Mouse (Mus musculus): Measurements from ENCODE around the gene Apobec3.
"Not testable (repeated sequence)": the region's sequence is repeated elsewhere in the genome, so short reads cannot be mapped to it uniquely, and the experiment has no call there.

Apobec3 gene

DNA sequence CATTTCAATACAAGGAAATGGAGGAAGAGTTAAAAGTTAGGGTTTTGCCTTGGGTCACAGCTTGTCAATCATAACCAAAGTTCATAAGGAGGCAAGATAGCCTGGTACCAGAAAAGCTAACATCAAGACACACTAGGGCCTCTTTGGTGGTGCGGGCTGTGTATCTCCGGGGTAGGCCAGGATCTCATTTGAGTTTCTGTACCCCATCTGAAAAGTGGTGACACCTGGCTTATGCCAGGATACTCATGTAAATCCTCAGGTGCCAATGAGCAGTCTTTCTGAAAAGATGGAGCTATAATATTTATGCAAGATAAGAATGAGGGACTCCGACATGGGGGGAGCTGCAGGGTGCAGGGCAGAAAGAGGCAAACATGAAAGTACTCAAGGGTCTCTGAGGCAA lies 36.9 kb downstream of the Apobec3 start:
- DNase-seq (ENCODE audit: low spot score), result no peak

DNA sequence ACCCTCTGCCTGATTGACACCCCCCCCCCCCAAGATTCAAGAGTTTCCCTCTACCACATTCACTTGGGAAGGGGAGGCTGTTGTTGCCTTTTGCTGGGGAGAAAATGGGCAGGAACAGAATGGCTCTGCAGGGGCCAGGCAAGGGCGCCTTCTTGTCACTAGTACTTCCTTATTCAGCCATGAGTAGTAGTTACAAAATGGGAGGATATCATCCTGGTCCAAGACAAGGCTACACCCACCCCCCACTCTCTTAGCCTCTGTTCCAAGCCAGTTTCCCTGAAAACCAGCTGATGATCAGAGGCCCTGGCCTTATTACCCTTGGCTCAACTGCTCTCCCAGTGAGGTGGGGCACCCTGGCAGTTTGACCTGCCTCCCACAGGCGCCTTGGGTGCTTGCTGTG lies 37.3 kb downstream of the Apobec3 start:
- no peak for DNase-seq (ENCODE audit: low spot score)

DNA sequence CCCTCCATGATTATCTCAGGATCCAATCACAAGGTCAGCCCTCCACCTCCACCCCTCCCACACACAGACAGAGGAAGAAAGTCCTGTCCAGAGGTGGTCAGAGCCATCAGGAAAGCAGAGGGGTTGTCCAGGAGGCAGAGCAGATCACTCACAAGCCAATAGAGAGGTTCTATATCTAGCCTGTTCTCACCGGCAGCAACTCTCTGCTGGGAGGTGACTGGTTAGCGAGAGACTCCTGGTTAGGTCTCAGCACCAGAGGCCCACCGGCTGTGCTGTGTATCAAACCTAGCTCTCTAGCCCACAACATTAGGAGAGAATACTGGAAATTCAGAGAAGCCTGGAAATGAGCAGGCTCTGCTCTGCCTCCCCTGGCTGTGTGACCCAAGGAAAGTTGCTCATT lies 38.3 kb downstream of the Apobec3 start:
- DNase-seq (ENCODE audit: low spot score), result no peak

DNA sequence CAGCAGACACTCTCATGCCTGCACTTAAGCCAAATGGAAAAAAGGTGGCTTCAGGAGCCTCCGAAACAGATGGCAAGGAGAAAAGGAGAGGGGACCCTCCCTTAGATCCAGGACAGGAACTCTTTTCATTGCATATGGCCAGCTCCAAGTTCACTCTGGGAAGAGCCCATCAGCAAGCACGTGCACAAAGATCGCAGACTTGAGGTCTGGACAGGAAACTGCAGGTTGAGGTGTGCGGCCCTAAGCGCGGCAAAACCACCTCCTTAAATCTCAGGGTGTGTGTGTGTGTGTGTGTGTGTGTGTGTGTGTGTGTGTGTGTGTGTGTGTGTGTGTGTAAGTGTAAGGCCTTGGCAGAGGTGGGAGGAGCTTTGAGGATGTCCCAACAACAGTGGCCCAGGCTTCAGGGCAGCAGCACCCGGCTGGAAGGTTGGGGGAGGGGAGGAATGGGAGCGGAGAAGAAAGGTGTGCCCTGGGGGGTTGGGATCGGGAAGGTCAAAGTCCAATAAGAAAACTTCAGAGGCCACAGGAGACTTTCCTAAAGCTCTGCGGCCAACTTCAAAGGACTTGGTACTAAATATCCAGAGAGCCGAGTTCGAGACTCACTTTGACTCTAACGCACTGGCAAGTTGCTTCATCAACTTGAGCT lies 40.2 kb downstream of the Apobec3 start:
- no peak for DNase-seq (ENCODE audit: low spot score)

DNA sequence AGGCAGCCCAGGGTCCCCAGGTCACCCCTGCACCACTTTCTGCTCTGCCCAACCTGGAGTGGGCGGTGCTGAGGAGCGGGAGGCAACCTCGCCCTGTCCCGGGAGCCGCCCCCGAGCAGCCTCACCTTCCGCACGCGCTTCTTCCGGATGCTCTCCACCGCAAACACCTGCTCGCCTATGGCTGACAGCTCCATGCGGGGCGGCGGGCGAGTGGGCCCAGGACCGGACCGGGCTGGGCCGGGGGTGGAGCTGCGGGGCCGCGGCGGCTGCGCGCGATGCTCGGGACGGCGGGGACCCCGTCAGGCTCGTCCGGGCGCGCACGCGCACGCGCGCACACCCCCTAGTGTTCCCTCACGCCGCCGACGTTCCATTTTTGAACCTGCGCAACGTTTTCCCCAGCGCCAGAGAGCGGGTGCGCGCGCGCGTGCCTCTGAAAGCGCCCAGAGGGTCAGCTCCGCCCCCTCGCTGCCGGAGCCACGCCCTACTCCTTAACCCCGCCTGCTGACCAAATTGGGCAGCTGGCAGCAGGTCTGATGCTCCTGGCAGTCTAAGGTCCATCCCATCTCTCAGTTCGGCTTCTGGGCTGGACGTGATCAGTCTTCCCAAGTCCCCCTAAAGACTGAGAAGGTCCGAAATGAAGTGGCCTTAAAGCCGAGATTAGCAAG lies 41.0 kb downstream of the Apobec3 start:
- DNase-seq (ENCODE audit: low spot score), result peak; percentile 88

DNA sequence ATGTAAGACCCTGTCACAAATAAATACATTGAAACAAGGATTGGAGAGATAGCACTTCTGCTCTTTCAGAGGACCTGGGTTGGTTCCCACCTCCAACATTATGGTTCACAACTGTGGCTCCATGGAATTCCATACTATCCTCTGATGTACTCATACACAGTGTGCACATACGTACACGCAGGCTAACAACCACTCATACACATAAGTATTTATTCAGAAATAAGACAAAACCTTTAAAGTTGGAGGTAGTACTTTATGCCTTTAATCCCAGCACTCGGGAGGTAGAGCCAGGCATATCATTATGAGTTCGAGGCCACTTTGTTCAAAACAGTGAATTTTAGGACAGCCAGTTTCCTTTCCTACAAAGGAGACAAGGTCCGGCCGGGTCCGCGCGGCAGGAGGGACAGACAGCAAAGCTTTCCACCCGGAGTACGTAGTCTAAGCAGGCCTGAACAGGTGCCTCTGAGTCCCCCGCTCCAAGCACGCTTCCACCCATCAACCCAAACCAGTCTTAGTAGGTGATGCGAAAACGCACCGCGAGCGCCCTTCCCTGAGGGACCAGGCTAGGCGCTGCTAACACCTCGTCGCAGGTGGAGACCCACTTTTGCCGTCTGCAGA lies 41.7 kb downstream of the Apobec3 start:
- DNase-seq (ENCODE audit: low spot score), result no peak

DNA sequence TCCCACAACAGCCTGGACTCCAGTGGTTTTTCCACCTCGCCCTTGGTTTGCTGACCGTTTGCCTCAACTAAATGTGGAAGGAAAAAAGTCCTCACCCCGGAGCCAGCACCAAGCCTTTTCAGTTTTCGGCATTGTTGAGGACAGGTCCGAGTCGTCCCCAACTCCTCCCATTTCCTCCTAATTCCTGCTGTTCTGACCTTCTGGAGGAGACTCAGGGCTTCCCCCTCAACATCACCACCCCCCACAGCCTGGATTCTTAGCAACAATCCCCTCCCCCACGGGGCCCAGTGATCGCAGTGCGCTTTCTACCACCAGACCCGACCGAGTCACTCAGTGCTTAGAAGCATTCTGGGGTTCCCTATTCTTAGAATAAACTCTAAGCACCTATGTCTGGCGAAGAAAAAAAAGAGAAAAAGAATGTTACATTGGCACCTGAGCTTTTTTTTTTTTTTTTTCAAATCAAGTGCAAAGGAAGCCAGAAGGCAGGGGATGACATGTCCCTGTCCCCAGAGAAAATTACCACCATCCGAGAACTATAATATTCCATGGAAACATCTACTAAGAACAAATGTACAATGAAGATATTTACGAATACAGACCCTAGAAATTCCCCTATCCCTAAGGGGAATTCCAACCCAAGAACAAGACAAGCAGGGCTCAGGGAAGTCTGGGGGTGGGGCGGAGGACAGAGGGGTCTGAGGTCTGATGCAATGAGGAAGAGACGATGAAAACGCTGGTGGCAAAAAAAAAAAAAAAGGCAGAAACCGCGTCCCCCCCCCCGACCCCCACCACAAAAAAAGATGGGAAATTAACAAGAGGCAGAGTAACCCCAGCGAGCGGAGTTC lies 42.4 kb downstream of the Apobec3 start:
- no peak for DNase-seq (ENCODE audit: low spot score)

DNA sequence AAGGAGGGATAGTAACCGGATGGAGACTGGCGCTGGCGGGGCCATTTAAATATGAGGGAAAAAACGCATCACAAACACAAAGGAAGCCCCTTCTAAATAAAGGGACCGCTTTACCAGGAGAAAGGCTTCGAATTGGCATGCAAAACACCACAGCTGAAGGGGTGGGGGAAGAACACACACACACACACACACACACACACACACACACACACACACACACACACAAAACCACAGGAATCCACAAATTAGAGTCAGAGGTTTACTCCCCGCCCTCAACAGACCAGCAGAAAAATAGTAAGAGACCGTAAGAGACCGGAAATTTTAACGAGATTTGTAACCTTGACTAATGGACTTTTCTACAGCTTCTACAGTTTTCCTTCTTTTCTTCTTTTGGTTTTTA lies 43.3 kb downstream of the Apobec3 start:
- DNase-seq (ENCODE audit: low spot score), result no peak

DNA sequence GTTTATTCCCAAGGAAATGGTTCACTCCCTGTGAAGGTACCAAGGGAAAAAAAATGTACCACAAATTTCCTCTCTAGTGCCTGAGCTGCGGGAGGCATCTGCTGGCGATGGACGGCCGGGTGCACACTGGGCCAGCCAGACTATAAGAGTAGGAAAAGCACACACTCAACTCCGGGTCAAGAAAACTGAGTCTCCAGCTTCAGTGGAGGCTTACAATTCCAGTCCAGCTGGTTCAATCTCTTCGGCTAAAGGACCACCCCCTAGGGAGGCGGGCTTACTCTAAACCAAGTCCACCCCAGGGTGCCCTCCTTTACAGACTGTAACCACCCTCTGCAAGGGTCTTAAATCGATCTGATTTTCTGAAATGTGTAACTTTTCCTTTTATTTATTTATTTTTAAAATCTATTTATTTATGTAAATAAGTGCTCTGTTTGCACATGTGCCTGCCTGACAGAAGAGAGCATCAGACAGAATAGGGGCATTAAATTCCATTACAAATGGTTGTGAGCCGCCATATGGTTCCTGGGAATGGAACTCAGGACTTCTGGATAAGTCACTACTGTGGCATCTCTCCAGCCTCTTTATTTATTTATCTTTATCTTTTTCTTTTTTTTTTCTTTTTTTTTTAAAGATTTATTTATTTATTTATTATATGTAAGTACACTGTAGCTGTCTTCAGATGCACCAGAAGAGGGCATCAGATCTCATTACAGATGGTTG lies 44.4 kb downstream of the Apobec3 start:
- DNase-seq (ENCODE audit: low spot score), result no peak

DNA sequence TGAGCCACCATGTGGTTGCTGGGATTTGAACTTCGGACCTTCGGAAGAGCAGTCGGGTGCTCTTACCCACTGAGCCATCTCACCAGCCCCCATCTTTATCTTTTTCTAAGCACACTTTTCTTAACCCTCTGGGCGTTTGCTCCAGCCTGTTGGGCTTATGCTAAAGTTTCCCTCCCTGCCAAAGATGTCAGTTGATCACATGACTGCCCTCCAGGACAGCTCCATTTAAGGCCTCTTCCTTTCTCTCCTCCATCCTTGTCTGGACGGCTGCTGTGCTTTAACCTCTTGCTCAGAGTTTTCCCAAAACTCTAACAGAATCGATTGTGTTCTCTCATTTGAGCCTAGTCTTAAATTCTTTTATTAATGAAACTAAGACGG lies 44.9 kb downstream of the Apobec3 start:
- no peak for DNase-seq (ENCODE audit: low spot score)

DNA sequence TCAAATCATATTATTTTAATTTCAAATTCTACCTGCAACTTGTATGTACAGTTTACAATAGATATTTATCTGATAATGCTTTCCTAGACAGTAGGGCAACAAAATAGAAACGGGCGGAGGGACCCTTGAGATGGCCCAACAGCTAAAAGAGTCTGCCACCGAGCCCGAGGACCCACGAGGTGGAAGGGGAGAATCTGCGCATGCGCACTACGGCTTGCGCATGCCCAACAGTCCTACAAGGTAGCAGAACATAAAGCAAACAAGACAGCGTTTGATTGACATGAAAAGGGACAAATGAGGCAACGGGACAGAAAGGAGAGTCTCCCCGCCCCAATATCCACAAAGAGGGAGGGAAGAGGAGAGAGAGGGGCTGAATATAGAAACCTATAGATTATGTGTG lies 47.6 kb downstream of the Apobec3 start:
- DNase-seq (ENCODE audit: low spot score), result no peak

DNA sequence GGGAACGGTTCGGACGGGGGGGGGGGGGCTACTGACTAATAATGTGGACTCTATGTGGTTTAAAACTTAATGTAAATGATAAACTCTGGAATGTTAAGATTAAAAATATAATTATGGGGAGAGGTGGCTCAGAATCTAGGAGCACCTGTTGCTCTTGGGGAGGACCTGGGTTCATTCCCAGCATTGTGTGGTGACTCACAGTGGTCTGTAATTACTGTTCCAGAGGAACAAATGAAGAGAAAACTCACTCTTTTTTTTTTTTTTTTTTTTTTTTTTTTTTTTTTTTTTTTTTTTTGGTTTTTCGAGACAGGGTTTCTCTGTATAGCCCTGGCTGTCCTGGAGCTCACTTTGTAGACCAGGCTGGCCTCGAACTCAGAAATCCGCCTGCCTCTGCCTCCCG lies 48.0 kb downstream of the Apobec3 start:
- DNase-seq (ENCODE audit: low spot score), result not testable (repeated sequence)

DNA sequence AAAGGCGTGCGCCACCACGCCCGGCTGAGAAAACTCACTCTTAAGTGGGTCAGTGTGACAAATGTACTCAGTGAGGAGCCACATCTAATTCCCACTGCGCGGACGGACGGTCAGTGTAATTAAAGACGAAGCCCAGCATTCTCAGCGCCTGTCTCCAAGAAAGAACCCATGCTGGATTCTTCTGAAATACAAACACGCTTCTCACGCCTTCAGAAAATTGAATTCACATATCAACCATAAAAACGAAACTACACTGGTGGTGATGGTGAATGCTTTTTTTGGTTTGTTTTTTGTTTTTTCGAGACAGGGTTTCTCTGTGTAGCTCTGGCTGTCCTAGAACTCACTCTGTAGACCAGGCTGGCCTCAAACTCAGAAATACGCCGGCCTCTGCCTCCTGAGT lies 48.5 kb downstream of the Apobec3 start:
- no peak for DNase-seq (ENCODE audit: low spot score)

DNA sequence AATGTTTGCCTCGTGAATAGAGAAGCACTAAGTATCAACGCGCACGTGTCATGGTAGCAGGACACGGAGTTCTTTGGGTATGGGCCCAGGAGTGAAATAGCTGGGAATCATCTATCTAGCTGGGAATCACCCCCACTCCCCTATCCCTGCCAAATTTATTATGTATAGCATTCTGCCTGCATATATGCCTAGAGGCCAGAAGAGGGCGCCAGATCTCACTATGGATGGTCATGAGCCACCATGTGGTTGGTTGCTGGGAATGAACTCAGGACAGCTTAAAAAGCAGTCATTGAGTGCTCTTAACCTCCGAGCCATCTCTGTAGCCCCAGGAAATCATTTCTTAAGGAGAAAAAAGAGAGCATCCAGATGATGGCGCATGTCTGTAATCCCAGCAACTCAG lies 49.5 kb downstream of the Apobec3 start:
- no peak for DNase-seq (ENCODE audit: low spot score)

DNA sequence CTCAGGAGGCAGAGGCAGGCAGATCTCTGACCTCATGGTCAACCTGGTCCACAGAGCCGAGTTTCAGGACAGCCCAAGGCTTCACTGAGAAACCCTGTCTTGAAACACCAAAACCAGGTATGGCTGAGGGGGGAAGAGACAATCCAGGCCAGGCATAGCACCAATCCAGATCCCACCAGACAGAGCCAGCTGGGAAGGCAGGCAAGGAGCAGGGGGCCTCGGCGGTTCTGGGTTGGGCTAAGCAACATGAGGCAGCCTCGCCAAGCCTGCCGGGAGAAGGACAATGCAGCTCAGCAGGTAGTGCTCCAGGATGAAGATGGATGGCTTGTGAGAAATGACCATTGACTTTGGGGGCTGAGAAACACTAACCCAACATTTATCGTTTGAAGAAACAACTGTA lies 51.1 kb downstream of the Apobec3 start:
- DNase-seq (ENCODE audit: low spot score), result no peak

DNA sequence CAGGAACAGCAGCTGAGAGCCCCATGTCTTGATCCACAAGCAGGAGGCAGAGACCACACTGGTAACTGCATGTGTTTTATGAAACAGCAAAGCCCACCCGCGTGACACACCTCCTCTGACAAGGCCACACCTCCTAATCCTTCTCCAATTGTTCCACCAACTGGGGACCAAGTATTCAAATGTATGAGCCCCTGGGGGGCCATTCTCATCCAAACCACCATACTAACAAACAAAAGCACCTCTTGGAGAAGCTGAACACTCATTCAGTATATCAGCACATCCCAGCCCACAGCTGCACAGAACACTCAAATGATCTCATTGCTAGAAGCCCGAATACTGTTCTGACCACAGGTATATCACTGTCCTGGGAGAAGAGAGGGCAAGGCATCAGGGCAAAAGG lies 52.1 kb downstream of the Apobec3 start:
- no peak for DNase-seq (ENCODE audit: low spot score)

DNA sequence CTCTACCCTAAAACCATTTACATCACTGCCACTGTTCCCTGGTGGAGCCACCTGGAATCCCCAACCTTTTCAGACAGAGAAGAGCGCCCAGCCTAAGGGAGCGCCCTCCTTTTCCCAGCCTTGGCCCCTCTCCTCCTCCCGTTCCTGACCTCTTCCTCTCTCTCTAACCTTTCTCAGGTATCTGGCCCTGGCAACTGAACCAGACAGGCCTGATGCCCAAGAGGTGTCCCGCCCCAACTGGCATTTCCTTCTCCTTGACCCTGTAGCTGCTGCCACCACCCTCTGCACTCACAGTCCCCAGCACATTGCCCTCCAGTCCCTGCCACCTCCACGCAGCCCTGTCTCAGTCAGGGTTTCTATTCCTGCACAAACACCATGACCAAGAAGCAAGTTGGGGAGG lies 53.5 kb downstream of the Apobec3 start:
- DNase-seq (ENCODE audit: low spot score), result no peak

DNA sequence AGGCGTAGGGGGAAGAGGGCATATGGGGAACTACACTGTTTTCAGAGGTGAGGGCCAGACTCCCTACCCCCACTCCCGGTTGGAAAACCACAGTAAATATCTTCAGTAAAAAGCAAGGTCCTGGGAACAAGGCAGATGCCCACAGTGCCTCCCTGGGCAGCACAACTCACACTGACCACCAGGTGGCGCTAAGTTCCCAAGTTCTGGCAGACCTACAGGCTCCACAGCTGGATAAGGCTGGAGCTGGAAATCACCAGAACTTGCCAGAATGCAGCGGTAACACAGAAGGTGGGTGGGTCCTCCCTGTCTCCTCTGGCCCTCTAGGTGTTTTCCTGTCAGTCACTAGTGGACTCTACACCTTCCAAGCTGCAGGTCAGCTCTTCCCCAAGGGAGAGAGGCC lies 54.6 kb downstream of the Apobec3 start:
- DNase-seq (ENCODE audit: low spot score), result peak; percentile 75

DNA sequence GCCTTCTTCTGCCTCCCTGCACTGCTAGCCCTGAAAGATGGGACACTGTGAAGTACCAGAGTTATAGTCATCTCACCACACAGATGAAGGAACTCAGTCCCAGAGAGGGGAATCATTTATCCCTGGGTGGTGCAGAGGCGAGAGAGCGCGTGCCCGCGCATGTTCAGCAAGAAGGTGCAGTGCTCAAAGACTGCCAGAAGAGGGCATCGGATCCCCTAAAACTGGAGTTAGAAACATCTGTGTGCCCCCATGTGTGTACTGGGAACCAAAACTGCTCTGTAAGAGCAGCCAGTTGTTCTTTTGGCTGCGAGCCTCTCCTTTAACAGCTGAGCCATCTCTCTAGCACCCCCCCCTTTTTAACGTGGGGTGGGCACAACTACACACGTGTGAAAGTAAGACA lies 55.3 kb downstream of the Apobec3 start:
- DNase-seq (ENCODE audit: low spot score), result peak; percentile 35

DNA sequence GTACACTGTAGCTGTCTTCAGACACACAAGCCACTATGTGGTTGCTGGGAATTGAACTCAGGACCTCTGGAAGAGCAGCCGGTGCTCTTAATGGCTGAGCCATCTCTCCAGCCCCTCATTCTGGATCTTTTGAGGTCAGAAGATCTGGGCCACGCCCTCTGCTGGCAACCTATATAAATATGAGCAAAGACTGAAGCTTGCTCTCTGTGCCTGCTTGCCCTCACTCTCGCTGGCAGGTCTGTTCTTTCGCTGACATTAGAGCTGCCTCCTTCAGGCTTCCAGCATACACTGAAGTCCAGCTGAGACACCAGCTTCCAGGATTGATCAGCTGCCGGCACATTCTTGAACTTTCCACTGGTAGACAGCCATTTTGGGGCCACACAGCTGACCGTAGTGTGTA lies 56.2 kb downstream of the Apobec3 start:
- DNase-seq (ENCODE audit: low spot score), result no peak

DNA sequence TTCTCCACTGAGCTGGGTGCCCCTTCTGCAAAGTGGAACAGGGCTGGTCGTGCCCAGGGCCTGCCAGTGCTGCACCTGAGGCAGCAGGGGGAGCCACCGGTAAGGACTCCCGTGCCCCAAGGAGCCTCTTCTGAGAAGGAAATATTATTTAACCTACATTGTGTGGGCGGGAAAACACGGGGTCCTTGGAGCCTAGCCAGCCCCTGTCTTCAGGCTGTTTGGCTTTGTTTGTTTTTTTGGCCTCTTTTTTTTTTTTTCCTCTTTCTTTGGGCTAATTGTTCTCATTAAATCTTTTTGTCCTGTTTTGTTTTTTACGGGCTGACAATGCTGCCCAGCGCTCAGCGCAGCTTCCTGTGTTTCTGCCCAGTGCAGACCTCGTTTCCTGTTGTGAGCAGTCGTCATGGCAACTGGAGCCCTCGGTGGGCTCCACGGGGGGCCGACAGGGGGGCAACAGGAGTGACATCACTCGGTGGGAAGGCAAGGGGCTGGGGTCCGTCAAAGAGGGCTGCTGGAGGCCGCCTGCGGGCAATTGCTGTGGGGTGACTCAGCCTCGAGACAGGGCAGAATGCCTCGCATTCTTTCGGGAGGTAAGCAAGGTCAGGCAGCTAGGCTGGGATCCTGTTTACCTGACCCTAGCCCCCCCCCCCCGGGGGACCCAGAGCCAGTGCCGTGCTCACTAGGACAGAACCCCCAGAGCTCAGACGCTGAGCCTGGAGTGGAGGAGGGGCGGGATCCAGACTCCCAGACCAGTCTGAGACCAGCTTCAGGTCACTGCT lies 59.0 kb downstream of the Apobec3 start:
- DNase-seq (ENCODE audit: low spot score), result peak; percentile 40
